Mouse (Mus musculus) CH12.LX (cell line): ENCODE results near the gene Prg4.

Experiments used
- CTCF ChIP-seq, 2 experiments: IDR thresholded peaks in 1 of 2; conservative IDR thresholded peaks in 1 of 2; 2 replicates each; pipeline ENCODE4 v1.5.1; 2011 to 2012; ENCODE audit warnings: low read depth in 2 of 2, low read length in 2 of 2, improper control_type of control experiment in 1 of 2, inconsistent platforms in 1 of 2, mild to moderate bottlenecking in 1 of 2, moderate library complexity in 1 of 2
- EP300 ChIP-seq: IDR thresholded peaks from 2 replicates; pipeline ENCODE4 v1.6.1; 2011; ENCODE audit warnings: low read length, improper control_type of control experiment
- MAFK ChIP-seq: IDR thresholded peaks from 2 replicates; pipeline ENCODE4 v1.6.1; 2011; ENCODE audit warnings: low read length, improper control_type of control experiment; ENCODE audit not compliant: insufficient replicate concordance
- MAX ChIP-seq: IDR thresholded peaks from 2 replicates; pipeline ENCODE4 v1.6.1; 2011; ENCODE audit warnings: low read length, improper control_type of control experiment
- NRF1 ChIP-seq: IDR thresholded peaks from 2 replicates; pipeline ENCODE4 v1.6.1; 2014; ENCODE audit warnings: low read depth, mild to moderate bottlenecking, inconsistent platforms, low read length, improper control_type of control experiment, moderate library complexity
- PAX5 ChIP-seq: IDR thresholded peaks from 2 replicates; pipeline ENCODE4 v1.6.1; 2012; ENCODE audit warnings: low read length, inconsistent platforms, mixed read lengths
- POLR2A ChIP-seq: IDR thresholded peaks from 2 replicates; pipeline ENCODE4 v1.6.1; 2011; ENCODE audit warnings: low read depth, mild to moderate bottlenecking, improper control_type of control experiment, low read length
- USF1 ChIP-seq: IDR thresholded peaks from 2 replicates; pipeline ENCODE4 v1.6.1; 2014; ENCODE audit warnings: low read depth, mild to moderate bottlenecking, inconsistent platforms, low read length, improper control_type of control experiment
- USF2 ChIP-seq: conservative IDR thresholded peaks from 2 replicates; pipeline ENCODE4 v1.6.1; 2011; ENCODE audit warnings: low read depth, low read length, improper control_type of control experiment
- ZC3H11A ChIP-seq: IDR thresholded peaks from 2 replicates; pipeline ENCODE4 v1.6.1; 2012; ENCODE audit warnings: low read depth, mild to moderate bottlenecking, inconsistent platforms, low read length, improper control_type of control experiment

GRCm38 (mm10) chr1:150441731-150442130 lies 24.2 kb downstream of the Prg4 start:
- TF ChIP-seq CTCF (conservative IDR thresholded peaks at IDR 0.05 in 1 of 2, IDR thresholded peaks at IDR 0.05 in 1 of 2; ENCODE audit: low read depth in 2 of 2, low read length in 2 of 2) (no peak), NRF1 (no peak), PAX5 (no peak), MAX (no peak), EP300 (no peak), ZC3H11A (no peak), MAFK (no peak), POLR2A (no peak), USF2 (no peak), USF1 (no peak)
